Mouse (Mus musculus) CD8-positive naive resting alpha-beta T cell, adult 57 days (primary cell): ENCODE measurements around the gene Gcm2. TPM values are rescaled to one million over a fixed set of nuclear protein-coding genes. Genes with fewer than 3 reads are reported as not detected.

Experiments used
- total RNA-seq: library from RNA; stranded (reverse); gene quantifications from one replicate; pipeline ENCODE4 v1.2.4, GENCODE M21; 2023

Gcm2 gene
- not detected for total RNA-seq

GRCm38 (mm10) chr13:41110935-41111334 is at the start of gene Gcm2:
Gene Gcm2, minus strand, starts transcription at chr13:41111035.

GRCm38 (mm10) chr13:41113940-41114339 is 3.1 kb upstream of the Gcm2 start, which contains the start of gene Sycp2l:
Gene Sycp2l, plus strand, starts transcription at chr13:41114307.

GRCm38 (mm10) chr13:41079421-41079780 is 31.4 kb downstream of the Gcm2 start, which contains the start of gene Mak:
Gene Mak, minus strand, starts transcription at chr13:41079706.

Other genes with a start within 250 kb of the Gcm2 start
- gene Pak1ip1, start 110.0 kb downstream of the Gcm2 start, total RNA-seq: 65.7 TPM
- gene Tmem14c, start 94.7 kb downstream of the Gcm2 start, total RNA-seq: 33.6 TPM
- gene Mak, start 31.3 kb downstream of the Gcm2 start, total RNA-seq: not detected
- gene Sycp2l, start 3.3 kb upstream of the Gcm2 start, total RNA-seq: not detected
- 0.12 TPM for gene Elovl2, start 109.4 kb upstream of the Gcm2 start, total RNA-seq
- gene Smim13, start 138.8 kb upstream of the Gcm2 start, total RNA-seq: 5.9 TPM
- gene Gm17364, start 162.9 kb upstream of the Gcm2 start, total RNA-seq: not detected